Mouse (Mus musculus): ENCODE measurements at regions not wholly inside any gene's neighbourhood (a gene's known extent, or its start where the extent isn't known, plus 50 kb on each side); places are given as distances from the start of the nearest gene placed in this dataset.
A peak's percentile ranks its signal among the peaks of the same experiment; 100 is the strongest.

DNA sequence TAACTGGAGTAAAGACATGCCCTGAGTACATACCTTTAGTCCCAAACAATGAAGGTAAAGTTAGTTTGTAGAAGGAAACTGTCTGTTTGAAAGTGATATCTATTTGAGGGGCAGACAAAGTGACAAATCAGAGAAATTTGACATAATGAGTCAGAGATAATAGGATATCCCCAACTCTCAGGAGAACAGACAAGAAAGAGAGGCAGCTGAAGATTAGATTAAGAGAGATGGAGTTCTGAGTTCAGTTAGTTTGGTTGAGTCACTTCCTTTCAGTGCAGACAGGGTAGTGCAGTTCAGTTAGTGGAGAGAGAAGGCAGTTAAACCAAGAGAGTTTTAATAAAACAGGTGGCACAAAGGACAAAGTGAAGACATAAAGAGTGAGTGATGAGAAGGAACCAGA lies 477.4 kb upstream of the Diaph2 start:
- no peak for DNase-seq (ENCODE audit: low read depth, low spot score)

DNA sequence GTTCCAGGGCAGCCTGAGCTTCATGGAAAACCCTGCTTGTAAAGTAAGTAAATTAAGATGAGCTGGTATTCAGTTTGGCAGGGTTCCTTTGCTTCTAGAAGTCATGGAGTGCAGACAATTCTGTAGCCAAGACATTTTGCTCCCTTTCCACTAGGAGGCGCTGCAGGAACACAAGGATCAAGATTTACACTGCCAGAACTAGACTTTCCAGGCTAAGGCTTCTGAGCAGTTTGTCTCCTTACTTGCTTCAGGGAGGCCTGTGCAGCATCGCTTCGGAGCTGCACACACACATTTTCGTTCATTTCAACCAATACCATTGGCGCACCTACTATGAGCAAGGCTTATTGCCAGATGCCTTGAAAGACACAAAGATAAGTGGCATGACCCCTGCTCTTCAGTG lies 445.6 kb upstream of the Diaph2 start:
- DNase-seq (ENCODE audit: low read depth, low spot score): peak; percentile 54

- no peak for DNase-seq (ENCODE audit: low read depth, low spot score)
These were observed 440.2 kb upstream of the Diaph2 start for GRCm38 (mm10) chrX:129309380-129309779.

DNA sequence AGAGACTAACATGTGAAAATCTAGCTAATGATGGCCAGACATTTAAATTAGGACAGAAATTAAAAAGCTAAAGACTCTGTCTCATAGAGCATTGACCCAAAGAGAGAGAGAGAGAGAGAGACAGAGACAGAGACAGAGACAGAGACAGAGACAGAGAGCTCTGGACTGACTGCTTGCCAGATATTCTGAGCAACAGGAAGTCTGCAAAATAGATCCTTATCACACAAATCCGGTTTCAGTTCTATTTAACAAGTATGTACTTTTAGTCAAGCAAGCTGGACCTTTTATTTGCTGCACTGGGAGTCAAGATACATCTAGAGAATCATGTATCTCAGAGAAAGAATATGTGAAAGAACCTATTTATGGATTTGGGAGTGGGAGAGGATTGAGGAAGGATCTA lies 420.1 kb upstream of the Diaph2 start:
- no peak for DNase-seq (ENCODE audit: low read depth, low spot score)

- no peak for DNase-seq (ENCODE audit: low read depth, low spot score)
These were observed 416.7 kb upstream of the Diaph2 start for GRCm38 (mm10) chrX:129332810-129333209.
